Mouse (Mus musculus) CH12.LX (cell line): ENCODE results near the gene Acsl1.

ENCODE experiments used
- CTCF ChIP-seq, 2 experiments: IDR thresholded peaks in 1 of 2; conservative IDR thresholded peaks in 1 of 2; 2 replicates each; pipeline ENCODE4 v1.5.1; 2011 to 2012; ENCODE audit warnings: low read depth in 2 of 2, low read length in 2 of 2, improper control_type of control experiment in 1 of 2, inconsistent platforms in 1 of 2, mild to moderate bottlenecking in 1 of 2, moderate library complexity in 1 of 2
- EP300 ChIP-seq: IDR thresholded peaks from 2 replicates; pipeline ENCODE4 v1.6.1; 2011; ENCODE audit warnings: low read length, improper control_type of control experiment
- GABPA ChIP-seq: IDR thresholded peaks from 2 replicates; pipeline ENCODE4 v1.6.1; 2012; ENCODE audit warnings: low read depth, low read length, improper control_type of control experiment, inconsistent platforms; ENCODE audit not compliant: insufficient replicate concordance
- IRF4 ChIP-seq: IDR thresholded peaks from 2 replicates; pipeline ENCODE4 v1.6.1; 2014; ENCODE audit warnings: low read depth, mild to moderate bottlenecking, inconsistent platforms, low read length, improper control_type of control experiment
- MAZ ChIP-seq: IDR thresholded peaks from 2 replicates; pipeline ENCODE4 v1.6.1; 2012; ENCODE audit warnings: low read depth, mild to moderate bottlenecking, inconsistent platforms, low read length, improper control_type of control experiment, moderate library complexity
- NRF1 ChIP-seq: IDR thresholded peaks from 2 replicates; pipeline ENCODE4 v1.6.1; 2014; ENCODE audit warnings: low read depth, mild to moderate bottlenecking, inconsistent platforms, low read length, improper control_type of control experiment, moderate library complexity
- POLR2A ChIP-seq: IDR thresholded peaks from 2 replicates; pipeline ENCODE4 v1.6.1; 2011; ENCODE audit warnings: low read depth, mild to moderate bottlenecking, improper control_type of control experiment, low read length
- ZC3H11A ChIP-seq: IDR thresholded peaks from 2 replicates; pipeline ENCODE4 v1.6.1; 2012; ENCODE audit warnings: low read depth, mild to moderate bottlenecking, inconsistent platforms, low read length, improper control_type of control experiment
- ZKSCAN1 ChIP-seq: IDR thresholded peaks from 2 replicates; pipeline ENCODE4 v1.6.1; 2012; ENCODE audit warnings: low read depth, inconsistent platforms, low read length, improper control_type of control experiment, borderline replicate concordance

DNA sequence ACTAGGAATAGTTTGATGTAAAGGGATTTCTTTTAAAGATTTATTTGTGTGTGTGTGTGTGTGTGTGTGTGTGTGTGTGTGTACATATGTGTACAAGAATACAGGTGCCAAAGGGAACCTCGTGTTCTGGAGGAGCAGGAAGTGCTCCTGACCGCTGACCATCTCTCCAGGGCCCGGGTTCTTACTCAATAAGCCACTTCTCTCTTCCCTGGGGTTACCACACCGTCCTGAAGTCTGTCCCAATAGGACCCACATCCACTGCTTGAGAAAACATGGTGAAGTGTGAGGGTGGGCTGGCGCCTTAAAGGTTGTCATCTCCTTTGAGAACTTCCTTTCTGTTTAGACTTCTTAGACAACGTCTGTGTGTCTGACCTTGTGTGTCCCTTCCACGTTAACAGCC is 63.1 kb downstream of the Acsl1 start:
- TF ChIP-seq CTCF (conservative IDR thresholded peaks at IDR 0.05 in 1 of 2, IDR thresholded peaks at IDR 0.05 in 1 of 2; ENCODE audit: low read depth in 2 of 2, low read length in 2 of 2) = no peak
- TF ChIP-seq POLR2A = no peak
- no peak for TF ChIP-seq ZC3H11A
- TF ChIP-seq EP300 = no peak
- TF ChIP-seq MAZ = no peak
- TF ChIP-seq ZKSCAN1 = no peak
- no peak for TF ChIP-seq GABPA
- TF ChIP-seq IRF4 = no peak
- no peak for TF ChIP-seq NRF1
